Mouse (Mus musculus): ENCODE results near the gene Nudt2. TPM values are rescaled to one million over a fixed set of nuclear protein-coding genes. Genes with fewer than 3 reads are reported as not detected.
A peak's percentile ranks its signal among the peaks of the same experiment; 100 is the strongest.

Nudt2 gene
- total RNA-seq, 1 experiment = 19.8 TPM

- H3K27ac ChIP-seq (ENCODE audit: insufficient read depth, low read depth, low read length, poor library complexity, severe bottlenecking) = no peak overlapping the region
- in situ Hi-C loops (cut with MboI; ENCODE audit: low sequenced_read_pairs in 2 of 2, unreplicated experiment in 2 of 2) = no loop called here
- no peak overlapping the region for H3K4me3 ChIP-seq (ENCODE audit: insufficient read depth in 1 of 2, low read depth in 1 of 2, low read length in 2 of 2, poor library complexity in 1 of 2, severe bottlenecking in 1 of 2)
- no peak for TF ChIP-seq HCFC1 (IDR thresholded peaks at IDR 0.05; ENCODE audit: borderline replicate concordance, insufficient read depth, low read length)
- TF ChIP-seq ZNF384 (IDR thresholded peaks at IDR 0.05; ENCODE audit: low read depth, low read length) = no peak
- no peak for TF ChIP-seq ZC3H11A (IDR thresholded peaks at IDR 0.05; ENCODE audit: borderline replicate concordance, low read depth, low read length)
- no peak for TF ChIP-seq CHD2 (IDR thresholded peaks at IDR 0.05; ENCODE audit: low read depth, low read length)
- TF ChIP-seq MAFK (IDR thresholded peaks at IDR 0.05; ENCODE audit: insufficient read depth, low read depth, low read length) = no peak
- no peak overlapping the region for H3K9ac ChIP-seq (ENCODE audit: insufficient read depth, low read depth, low read length, poor library complexity, severe bottlenecking)
- peaks cover 3% of the 10 kb centered on the region; the same call in 1 of the 2 replicates for H3K36me3 ChIP-seq (ENCODE audit: control insufficient read depth, insufficient read depth, low read length, poor library complexity, severe bottlenecking)
- no peak for DNase-seq (ENCODE audit: low read depth, low spot score)
- H3K9me3 ChIP-seq (ENCODE audit: control insufficient read depth, insufficient read depth, low read depth, low read length) = no peaks in the 10 kb centered on the region
- H3K4me1 ChIP-seq (ENCODE audit: control insufficient read depth in 2 of 2, insufficient read depth in 2 of 2, low read length in 2 of 2, poor library complexity in 1 of 2) = no peaks in the 10 kb centered on the region
These were observed 15.3 kb downstream of the Nudt2 start for GRCm38 (mm10) chr4:41480254-41480653.

GRCm38 (mm10) chr4:41481601-41482017, 16.7 kb downstream of the Nudt2 start:
- no peaks in the 10 kb centered on the region for H3K9me3 ChIP-seq (ENCODE audit: control insufficient read depth, insufficient read depth, low read depth, low read length)
- no peak overlapping the region for H3K4me3 ChIP-seq (ENCODE audit: insufficient read depth in 1 of 2, low read depth in 1 of 2, low read length in 2 of 2, poor library complexity in 1 of 2, severe bottlenecking in 1 of 2)
- no peak overlapping the region for H3K9ac ChIP-seq (ENCODE audit: insufficient read depth, low read depth, low read length, poor library complexity, severe bottlenecking)
- DNase-seq (ENCODE audit: low read depth, low spot score) = no peak
- no peaks in the 10 kb centered on the region for H3K4me1 ChIP-seq (ENCODE audit: control insufficient read depth in 2 of 2, insufficient read depth in 2 of 2, low read length in 2 of 2, poor library complexity in 1 of 2)
- in situ Hi-C loops (cut with MboI; ENCODE audit: low sequenced_read_pairs in 2 of 2, unreplicated experiment in 2 of 2) = no loop called here
- no peak overlapping the region for H3K27ac ChIP-seq (ENCODE audit: insufficient read depth, low read depth, low read length, poor library complexity, severe bottlenecking)
- TF ChIP-seq CHD2 (IDR thresholded peaks at IDR 0.05; ENCODE audit: low read depth, low read length) (no peak), MAFK (IDR thresholded peaks at IDR 0.05; ENCODE audit: insufficient read depth, low read depth, low read length) (no peak), ZC3H11A (IDR thresholded peaks at IDR 0.05; ENCODE audit: borderline replicate concordance, low read depth, low read length) (no peak), HCFC1 (IDR thresholded peaks at IDR 0.05; ENCODE audit: borderline replicate concordance, insufficient read depth, low read length) (no peak), ZNF384 (IDR thresholded peaks at IDR 0.05; ENCODE audit: low read depth, low read length) (no peak)
- peaks cover 3% of the 10 kb centered on the region; the same call in 1 of the 2 replicates for H3K36me3 ChIP-seq (ENCODE audit: control insufficient read depth, insufficient read depth, low read length, poor library complexity, severe bottlenecking)

- in situ Hi-C loops (cut with MboI; ENCODE audit: low sequenced_read_pairs in 2 of 2, unreplicated experiment in 2 of 2) = no loop called here
- no peak for DNase-seq (ENCODE audit: low read depth, low spot score)
- no peaks in the 10 kb centered on the region for H3K9me3 ChIP-seq (ENCODE audit: control insufficient read depth, insufficient read depth, low read depth, low read length)
- H3K27ac ChIP-seq (ENCODE audit: insufficient read depth, low read depth, low read length, poor library complexity, severe bottlenecking) = no peak overlapping the region
- H3K36me3 ChIP-seq (ENCODE audit: control insufficient read depth, insufficient read depth, low read length, poor library complexity, severe bottlenecking) = no peaks in the 10 kb centered on the region
- peaks cover 0 to 5% of the 10 kb centered on the region in 2 experiments; a peak in 1 of 4 replicates for H3K4me1 ChIP-seq (ENCODE audit: control insufficient read depth in 2 of 2, insufficient read depth in 2 of 2, low read length in 2 of 2, poor library complexity in 1 of 2)
- H3K4me3 ChIP-seq (ENCODE audit: insufficient read depth in 1 of 2, low read depth in 1 of 2, low read length in 2 of 2, poor library complexity in 1 of 2, severe bottlenecking in 1 of 2) = no peak overlapping the region
- TF ChIP-seq HCFC1 (IDR thresholded peaks at IDR 0.05; ENCODE audit: borderline replicate concordance, insufficient read depth, low read length) = no peak
- TF ChIP-seq MAFK (IDR thresholded peaks at IDR 0.05; ENCODE audit: insufficient read depth, low read depth, low read length) = no peak
- no peak for TF ChIP-seq ZC3H11A (IDR thresholded peaks at IDR 0.05; ENCODE audit: borderline replicate concordance, low read depth, low read length)
- TF ChIP-seq ZNF384 (IDR thresholded peaks at IDR 0.05; ENCODE audit: low read depth, low read length) = no peak
- no peak for TF ChIP-seq CHD2 (IDR thresholded peaks at IDR 0.05; ENCODE audit: low read depth, low read length)
- no peak overlapping the region for H3K9ac ChIP-seq (ENCODE audit: insufficient read depth, low read depth, low read length, poor library complexity, severe bottlenecking)
These were observed 28.0 kb downstream of the Nudt2 start for GRCm38 (mm10) chr4:41492951-41493350.

- H3K4me1 ChIP-seq (ENCODE audit: control insufficient read depth in 2 of 2, insufficient read depth in 2 of 2, low read length in 2 of 2, poor library complexity in 1 of 2) = peaks cover 0 to 7% of the 10 kb centered on the region in 2 experiments; a peak in 1 of 4 replicates
- TF ChIP-seq ZNF384 (IDR thresholded peaks at IDR 0.05; ENCODE audit: low read depth, low read length) (0 out of 2 replicates have a peak, but pooled peaks have one; percentile 10), HCFC1 (IDR thresholded peaks at IDR 0.05; ENCODE audit: borderline replicate concordance, insufficient read depth, low read length) (no peak), ZC3H11A (IDR thresholded peaks at IDR 0.05; ENCODE audit: borderline replicate concordance, low read depth, low read length) (no peak)
- no peak overlapping the region for H3K27ac ChIP-seq (ENCODE audit: insufficient read depth, low read depth, low read length, poor library complexity, severe bottlenecking)
- no peaks in the 10 kb centered on the region for H3K36me3 ChIP-seq (ENCODE audit: control insufficient read depth, insufficient read depth, low read length, poor library complexity, severe bottlenecking)
- no peak for DNase-seq (ENCODE audit: low read depth, low spot score)
- H3K9me3 ChIP-seq (ENCODE audit: control insufficient read depth, insufficient read depth, low read depth, low read length) = no peaks in the 10 kb centered on the region
- in situ Hi-C loops (cut with MboI; ENCODE audit: low sequenced_read_pairs in 2 of 2, unreplicated experiment in 2 of 2) = no loop called here
- no peak overlapping the region for H3K4me3 ChIP-seq (ENCODE audit: insufficient read depth in 1 of 2, low read depth in 1 of 2, low read length in 2 of 2, poor library complexity in 1 of 2, severe bottlenecking in 1 of 2)
- no peak overlapping the region for H3K9ac ChIP-seq (ENCODE audit: insufficient read depth, low read depth, low read length, poor library complexity, severe bottlenecking)
These were observed 28.6 kb downstream of the Nudt2 start for GRCm38 (mm10) chr4:41493464-41494116.

Measured in ES-E14 (cell line).